28 mouse cellular contexts compared by ENCODE assay signal in the genomic region with DNA sequence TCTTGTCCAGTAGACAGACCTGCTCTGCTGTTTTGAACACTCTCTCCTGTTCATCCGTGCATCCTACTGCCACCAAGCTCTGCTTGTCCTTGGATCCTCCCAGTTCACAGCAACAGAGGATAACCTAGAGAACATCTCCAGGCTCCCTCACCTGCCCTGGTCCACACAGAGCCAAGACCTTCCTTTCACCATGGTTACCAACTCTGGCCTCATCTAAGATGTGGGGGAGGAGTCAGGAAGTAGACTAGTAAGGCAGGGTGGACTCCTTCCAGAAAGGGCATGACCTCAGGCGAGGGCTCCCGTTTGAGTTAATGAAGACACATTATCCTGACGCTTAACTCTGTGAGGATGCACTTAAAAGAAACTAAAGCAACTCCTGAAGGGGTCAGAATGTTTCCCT. TPM values are rescaled to one million over a fixed set of nuclear protein-coding genes. Genes with fewer than 3 reads are reported as not detected.
DNase-seq lines count a peak whose midpoint lies in the region; ATAC-seq lines count a peak whose summit lies in the region.
"Had no signal": no experiment of that assay in that cellular context is flagged by ENCODE, and none has a peak within 500 bp of the region (broad histone marks: within the 10 kb centered on the region; RNA-seq: fewer than 3 reads in every experiment).

No protein-coding gene starts in this region.

- no peak overlapping the region for H3K9ac ChIP-seq in kidney, embryonic 15.5 days
- H3K9ac ChIP-seq: embryonic facial prominence, embryonic 13.5 days; forebrain, embryonic 13.5 days; heart, embryonic 12.5 days; heart, embryonic 15.5 days; hindbrain, embryonic 14.5 days had no signal

- no peaks in the 10 kb centered on the region for H3K9me3 ChIP-seq in kidney, embryonic 15.5 days (replicated peaks)
- H3K9me3 ChIP-seq: embryonic facial prominence, embryonic 10.5 days; embryonic facial prominence, embryonic 13.5 days; forebrain, embryonic 10.5 days; forebrain, embryonic 13.5 days; heart, embryonic 12.5 days; heart, embryonic 15.5 days had no signal

- H3K27me3 ChIP-seq in kidney, embryonic 15.5 days = peaks cover 9% of the 10 kb centered on the region; the same call in 1 of the 2 replicates
- H3K27me3 ChIP-seq: heart, embryonic 12.5 days; heart, embryonic 15.5 days had no signal

- ATAC-seq in kidney, embryonic 15.5 days (replicated peaks; ENCODE audit: low FRiP score) = no peak
- ATAC-seq: forebrain, embryonic 13.5 days; forebrain, embryonic 16.5 days; hindbrain, postnatal 0 days; inflammation-experienced regulatory T-cells, adult 6 months; intestine, embryonic 16.5 days had no signal

- peaks cover 84% of the 10 kb centered on the region for H3K4me1 ChIP-seq in kidney, embryonic 15.5 days

- H3K4me3 ChIP-seq in kidney, embryonic 15.5 days (replicated peaks) = no peak overlapping the region
- H3K4me3 ChIP-seq: embryonic facial prominence, embryonic 10.5 days; embryonic facial prominence, embryonic 13.5 days; forebrain, embryonic 10.5 days; forebrain, embryonic 13.5 days; gastrocnemius, adult 2 months; heart, embryonic 12.5 days; heart, embryonic 15.5 days had no signal

- no peak overlapping the region for H3K27ac ChIP-seq in kidney, embryonic 15.5 days
- H3K27ac ChIP-seq: embryonic facial prominence, embryonic 10.5 days; embryonic facial prominence, embryonic 13.5 days; forebrain, embryonic 10.5 days; forebrain, embryonic 13.5 days; gastrocnemius, adult 2 months; heart, embryonic 15.5 days; hindbrain, embryonic 14.5 days; hindbrain, postnatal 0 days had no signal

- H3K4me2 ChIP-seq in kidney, embryonic 15.5 days = no peak overlapping the region
- H3K4me2 ChIP-seq: embryonic facial prominence, embryonic 13.5 days; forebrain, embryonic 13.5 days; heart, embryonic 12.5 days; heart, embryonic 15.5 days; hindbrain, embryonic 14.5 days had no signal

- intact Hi-C loops in left cerebral cortex, postnatal 14 days (cut with DNase I) = no loop called here

- 21% methylated on average over 4 of the region's 4 CpGs for WGBS in kidney, embryonic 15.5 days

- DNase-seq in embryo, embryonic 10 days (ENCODE audit: low spot score) = peak; percentile 49
- no peak for DNase-seq in embryo, embryonic 10.5 days (ENCODE audit: low spot score)
- DNase-seq in kidney, postnatal 36 days = peak; percentile 33 to 46
- peak; percentile 62 for DNase-seq in R1 (ENCODE audit: low read depth, low spot score)
- no peak for DNase-seq in left cerebral cortex, postnatal 14 days (ENCODE audit: low spot score in 2 of 2)
- DNase-seq: adrenal gland, postnatal 10 days; adrenal gland, postnatal 36 days; cerebellum, adult 18-20 months; cerebellum, adult 9-10 months; cerebellum, postnatal 14 days; embryo, embryonic 11 days; gastrocnemius, adult 2 months; gastrocnemius, postnatal 14 days; heart, adult 18-20 months; heart, postnatal 10 days; heart, postnatal 4 days had no signal

- H3K36me3 ChIP-seq in kidney, embryonic 15.5 days = no peaks in the 10 kb centered on the region
- H3K36me3 ChIP-seq: forebrain, embryonic 10.5 days had no signal

RNA-seq across cellular contexts. Expression of a gene that starts 4.5 kb away (rescaled TPM):
- 19.6 and 23.5 TPM in 2 replicates for polyA plus RNA-seq in kidney, embryonic 15.5 days (2015; fragmentation: Nextera tagmentation; extraction: Ambion mirVana)
- 1 to 10 TPM; 5.3 to 6.6 TPM for total RNA-seq in left cerebral cortex, postnatal 14 days (2021)

Comparison
In these comparisons a context has a peak if more than half of its experiments do, and no peak if none do; other contexts are left out.
1. DNase-seq: peak in embryo, embryonic 10 days (single experiment), kidney, postnatal 36 days (2 of 2) and R1 (single experiment); none in embryo, embryonic 10.5 days (single experiment) and left cerebral cortex, postnatal 14 days (0 of 2).